Mouse (Mus musculus): Measurements from ENCODE around the gene Sdc3.

DNA sequence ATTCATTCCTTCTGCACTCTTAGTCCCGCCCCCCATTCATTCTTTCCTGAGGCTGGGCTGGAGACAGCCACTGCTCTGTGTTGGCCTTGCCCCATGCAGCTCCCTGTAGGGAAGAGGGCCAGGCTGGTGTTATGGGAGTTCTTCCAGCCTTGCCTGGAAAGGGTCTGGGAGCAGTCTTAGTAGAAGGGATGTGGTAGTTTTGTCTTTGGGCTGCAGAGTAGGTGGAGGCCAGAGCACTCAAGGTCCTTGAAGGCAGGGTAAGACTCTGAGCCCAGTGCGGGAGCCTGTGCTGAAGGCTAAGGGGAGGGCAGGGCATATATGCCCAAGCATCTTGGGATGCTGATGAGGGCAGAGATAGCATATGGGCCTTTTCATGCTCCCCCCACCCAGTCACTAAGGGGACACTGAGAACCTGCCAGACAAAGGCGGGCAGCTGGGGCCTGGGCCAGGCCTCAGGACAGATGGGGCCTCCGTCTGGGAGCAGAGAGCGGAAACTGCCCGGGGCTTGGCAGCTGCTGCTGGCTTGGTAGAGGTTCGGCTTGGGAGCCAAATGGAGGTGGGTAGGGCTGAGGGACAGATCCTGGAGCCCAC, 12.5 kb downstream of the Sdc3 start:
- TF ChIP-seq CTCF (IDR thresholded peaks at IDR 0.05; ENCODE audit: low read depth) (no peak), EP300 (IDR thresholded peaks at IDR 0.05; ENCODE audit: low read depth) (no peak)
